Mouse (Mus musculus) embryonic fibroblast, embryonic 13.5 days (primary cell): ENCODE data around the gene Cacng1.

Experiments used
- CTCF ChIP-seq: IDR thresholded peaks from 2 replicates; pipeline ENCODE4 v1.5.1; 2011; ENCODE audit warnings: mild to moderate bottlenecking, control low read depth, low read length, moderate library complexity, borderline replicate concordance; ENCODE audit not compliant: insufficient read depth
- POLR2A ChIP-seq: IDR thresholded peaks from 2 replicates; pipeline ENCODE4 v1.6.1; 2011; ENCODE audit warnings: low read depth, mild to moderate bottlenecking, control low read depth, low read length, moderate library complexity

DNA sequence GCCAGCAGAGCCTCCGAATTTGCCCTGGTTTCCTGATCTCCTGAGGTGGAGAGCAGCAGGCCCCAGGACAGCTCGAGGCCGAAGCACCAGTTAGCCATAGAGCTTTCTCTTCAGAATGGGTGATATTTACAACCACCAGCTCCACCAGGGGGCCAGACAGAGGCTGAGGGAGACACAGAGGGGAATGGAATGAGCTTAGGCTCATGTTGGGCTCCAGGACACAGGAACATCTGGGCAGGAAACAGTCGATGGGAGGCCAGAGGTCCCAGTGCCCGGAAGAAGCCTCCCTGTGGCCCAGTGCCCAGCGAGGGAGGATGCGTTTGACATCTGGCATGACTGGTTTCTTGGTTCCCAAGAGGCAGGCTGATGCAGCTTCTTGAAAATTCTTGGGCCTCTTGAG, 17.8 kb upstream of the Cacng1 start:
- TF ChIP-seq POLR2A (no peak), CTCF (no peak)
